Mouse (Mus musculus): ENCODE data around the gene Rai1.
A peak's percentile ranks its signal among the peaks of the same experiment; 100 is the strongest.

Gene Rai1

GRCm38 (mm10) chr11:60193556-60193955, 88.7 kb downstream of the Rai1 start:
- DNase-seq, result peak; percentile 8

GRCm38 (mm10) chr11:60195108-60195507, 90.3 kb downstream of the Rai1 start:
- DNase-seq, result no peak

GRCm38 (mm10) chr11:60196344-60196743, 91.5 kb downstream of the Rai1 start:
- no peak for DNase-seq

GRCm38 (mm10) chr11:60197998-60198619, 93.3 kb downstream of the Rai1 start:
- no peak for DNase-seq

- DNase-seq, result no peak
These were observed 93.8 kb downstream of the Rai1 start for GRCm38 (mm10) chr11:60198651-60199050.

- DNase-seq, result peak; percentile 95
These were observed 94.9 kb downstream of the Rai1 start for GRCm38 (mm10) chr11:60199702-60200184.

- DNase-seq, result no peak
These were observed 95.6 kb downstream of the Rai1 start for GRCm38 (mm10) chr11:60200384-60200783.

- no peak for DNase-seq
These were observed 98.2 kb downstream of the Rai1 start for GRCm38 (mm10) chr11:60202710-60203638.

- no peak for DNase-seq
These were observed 100.2 kb downstream of the Rai1 start for GRCm38 (mm10) chr11:60205026-60205425.

- DNase-seq, result no peak
These were observed 101.4 kb downstream of the Rai1 start for GRCm38 (mm10) chr11:60206207-60206606.

GRCm38 (mm10) chr11:60208201-60208600, 103.4 kb downstream of the Rai1 start:
- DNase-seq, result no peak

GRCm38 (mm10) chr11:60208712-60209111, 103.9 kb downstream of the Rai1 start:
- no peak for DNase-seq

GRCm38 (mm10) chr11:60209217-60209932, 104.6 kb downstream of the Rai1 start:
- no peak for DNase-seq

- no peak for DNase-seq
These were observed 105.1 kb downstream of the Rai1 start for GRCm38 (mm10) chr11:60209933-60210249.

- DNase-seq, result peak; percentile 98
These were observed 105.5 kb downstream of the Rai1 start for GRCm38 (mm10) chr11:60210305-60210724.

GRCm38 (mm10) chr11:60211152-60211551, 106.3 kb downstream of the Rai1 start:
- no peak for DNase-seq

- DNase-seq, result no peak
These were observed 106.9 kb downstream of the Rai1 start for GRCm38 (mm10) chr11:60211761-60212160.

GRCm38 (mm10) chr11:60213266-60213665, 108.5 kb downstream of the Rai1 start:
- DNase-seq, result no peak

GRCm38 (mm10) chr11:60216671-60217070, 111.9 kb downstream of the Rai1 start:
- DNase-seq, result no peak

GRCm38 (mm10) chr11:60217467-60217866, 112.7 kb downstream of the Rai1 start:
- DNase-seq, result no peak

- DNase-seq, result no peak
These were observed 114.8 kb downstream of the Rai1 start for GRCm38 (mm10) chr11:60219609-60220008.

GRCm38 (mm10) chr11:60220291-60220804, 115.5 kb downstream of the Rai1 start:
- peak; percentile 95 for DNase-seq

- DNase-seq, result no peak
These were observed 116.6 kb downstream of the Rai1 start for GRCm38 (mm10) chr11:60221425-60221824.
